21 mouse cellular contexts compared by ENCODE assay signal in the genomic region with DNA sequence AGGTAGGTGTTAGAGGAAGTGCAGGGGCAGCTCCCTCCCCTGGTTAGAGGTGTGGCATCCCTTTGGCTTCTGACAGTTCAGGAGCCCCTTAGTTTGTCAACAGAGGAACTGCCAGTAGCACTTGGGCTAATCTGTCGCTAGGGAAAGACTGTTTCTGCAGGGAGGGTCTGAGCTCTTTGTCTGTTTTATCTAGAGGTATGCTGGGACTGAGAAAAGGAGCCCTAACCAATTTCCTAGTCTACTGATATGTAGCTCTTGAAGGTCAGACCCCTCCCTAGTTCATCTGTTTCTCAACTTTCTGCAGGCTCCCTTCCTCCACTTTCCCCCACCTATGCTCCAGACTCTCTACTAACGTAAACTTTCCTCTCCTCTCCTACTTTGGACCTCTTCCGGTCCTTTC. TPM values are rescaled to one million over a fixed set of nuclear protein-coding genes. Genes with fewer than 3 reads are reported as not detected.
DNase-seq lines count a peak whose midpoint lies in the region; ATAC-seq and TF ChIP-seq lines count a peak whose summit lies in the region.
"Had no signal": no experiment of that assay in that cellular context is flagged by ENCODE, and none has a peak within 500 bp of the region (broad histone marks: within the 10 kb centered on the region; RNA-seq: fewer than 3 reads in every experiment).

No protein-coding gene starts in this region.

- H3K4me2 ChIP-seq in forebrain, embryonic 14.5 days (ENCODE audit: low read length) = peak overlapping the region; percentile 14; the same call in 1 of the 2 replicates

- WGBS in cerebellum, adult 2 months = 56% methylated on average over 3 of the region's 3 CpGs
- 10% methylated on average over 3 of the region's 3 CpGs for WGBS in forebrain, embryonic 14.5 days
- WGBS in heart, embryonic 10.5 days = 0% methylated on average over 3 of the region's 3 CpGs

- no peak for DNase-seq in cerebellum, adult 2 months
- DNase-seq in cerebellum, adult 9-10 months = no peak
- peak; percentile 65 for DNase-seq in ES-CJ7 (ENCODE audit: low read depth, low spot score)
- DNase-seq in forebrain, embryonic 14.5 days (ENCODE audit: low spot score) = no peak
- DNase-seq in neural tube, embryonic 10.5 days (ENCODE audit: extremely low spot score, low spot score) = peak; percentile 20
- no peak for DNase-seq in frontal cortex, adult 2 months (ENCODE audit: extremely low spot score in 1 of 2, low spot score in 1 of 2)
- DNase-seq in cerebellum, adult 9-11 months = no peak
- no peak for DNase-seq in heart, embryonic 10.5 days (ENCODE audit: low spot score)
- DNase-seq: adrenal gland, postnatal 14 days; cerebellum, adult 18-20 months; heart, adult 2 months; kidney, adult 9 months; layer of hippocampus, postnatal 36 days; liver; liver, postnatal 0 days; lung, postnatal 14 days; thymus, postnatal 36 days had no signal

- H3K27ac ChIP-seq in cerebellum, adult 2 months (ENCODE audit: insufficient read depth, low read length) = no peak overlapping the region
- H3K27ac ChIP-seq in forebrain, embryonic 14.5 days (ENCODE audit: low read depth, low read length) = peak overlapping the region; percentile 48; the same call in 1 of the 2 replicates
- H3K27ac ChIP-seq in heart, embryonic 10.5 days = no peak overlapping the region
- H3K27ac ChIP-seq: heart, adult 2 months had no signal

- H3K36me3 ChIP-seq in forebrain, embryonic 14.5 days (ENCODE audit: control insufficient read depth, insufficient read depth, low read length) = no peaks in the 10 kb centered on the region
- H3K36me3 ChIP-seq in heart, embryonic 10.5 days = no peaks in the 10 kb centered on the region

- no peak for TF ChIP-seq CTCF in cerebellum, adult 2 months (IDR thresholded peaks at IDR 0.05; ENCODE audit: borderline replicate concordance, insufficient read depth, low read depth, low read length)

- H3K4me3 ChIP-seq in cerebellum, adult 2 months (replicated peaks; ENCODE audit: insufficient read depth, low read depth, low read length) = peak overlapping the region; percentile 7
- H3K4me3 ChIP-seq in forebrain, embryonic 14.5 days (ENCODE audit: low read depth, low read length) = no peak overlapping the region
- no peak overlapping the region for H3K4me3 ChIP-seq in heart, embryonic 10.5 days
- H3K4me3 ChIP-seq: heart, adult 2 months; megakaryocyte, embryonic 14.5 days had no signal

- H3K27me3 ChIP-seq in cerebellum, adult 2 months (ENCODE audit: control insufficient read depth, insufficient read depth, low read length) = no peaks in the 10 kb centered on the region
- peaks cover 53% of the 10 kb centered on the region for H3K27me3 ChIP-seq in forebrain, embryonic 14.5 days (replicated peaks; ENCODE audit: control insufficient read depth, insufficient read depth, low read length)
- peaks cover 91% of the 10 kb centered on the region for H3K27me3 ChIP-seq in heart, embryonic 10.5 days (ENCODE audit: insufficient read depth, poor library complexity, severe bottlenecking)

- no peak for ATAC-seq in forebrain, embryonic 14.5 days
- ATAC-seq: CD4-positive, CD25-positive, alpha-beta regulatory T cell, adult 4 months; liver, postnatal 0 days had no signal

- H3K4me1 ChIP-seq in cerebellum, adult 2 months (ENCODE audit: control insufficient read depth, insufficient read depth, low read length) = no peaks in the 10 kb centered on the region; the same call in 1 of the 2 replicates
- peaks cover 2% of the 10 kb centered on the region; the same call in 1 of the 2 replicates for H3K4me1 ChIP-seq in forebrain, embryonic 14.5 days (ENCODE audit: control insufficient read depth, insufficient read depth, low read length)
- no peaks in the 10 kb centered on the region for H3K4me1 ChIP-seq in heart, embryonic 10.5 days

- no peaks in the 10 kb centered on the region for H3K9me3 ChIP-seq in forebrain, embryonic 14.5 days (replicated peaks; ENCODE audit: control insufficient read depth, low read length)
- no peaks in the 10 kb centered on the region for H3K9me3 ChIP-seq in heart, embryonic 10.5 days

- H3K9ac ChIP-seq in forebrain, embryonic 14.5 days (ENCODE audit: low read length) = peak overlapping the region; percentile 25; the same call in 1 of the 2 replicates
- H3K9ac ChIP-seq: liver, postnatal 0 days had no signal

- TF ChIP-seq POLR2A in cerebellum, adult 2 months (IDR thresholded peaks at IDR 0.05; ENCODE audit: borderline replicate concordance, insufficient read depth, low read length) = no peak

RNA-seq across cellular contexts. Expression of a gene that starts 44.2 kb away (rescaled TPM):
- polyA plus RNA-seq in cerebellum, adult 2 months (2012; rRNA removed) = 1,121 and 1,289 TPM in 2 replicates
- polyA plus RNA-seq in forebrain, embryonic 14.5 days (2014; fragmentation: Nextera tagmentation; extraction: Ambion mirVana) = 14.4 and 14.8 TPM in 2 replicates
- 113 and 143 TPM in 2 replicates for polyA plus RNA-seq in frontal cortex, adult 2 months (2012; rRNA removed)
- polyA plus RNA-seq in heart, embryonic 10.5 days (2016; fragmentation: Nextera tagmentation; extraction: Ambion mirVana) = not detected in 2 replicates
- polyA plus RNA-seq: CD4-positive, CD25-positive, alpha-beta regulatory T cell, adult 4 months; heart, postnatal 0 days; intestine, embryonic 14.5 days; liver, postnatal 0 days had no signal

RNA-seq across cellular contexts. Expression of a gene that starts 47.6 kb away (rescaled TPM):
- polyA plus RNA-seq in cerebellum, adult 2 months (2012; rRNA removed) = 37.4 and 45.3 TPM in 2 replicates
- polyA plus RNA-seq in forebrain, embryonic 14.5 days (2014; fragmentation: Nextera tagmentation; extraction: Ambion mirVana) = 45.1 and 56.3 TPM in 2 replicates
- polyA plus RNA-seq in frontal cortex, adult 2 months (2012; rRNA removed) = 9.9 and 10.3 TPM in 2 replicates
- polyA plus RNA-seq in heart, embryonic 10.5 days (2016; fragmentation: Nextera tagmentation; extraction: Ambion mirVana) = 0.13 TPM in 1 of 2 replicates, not detected in the other
- polyA plus RNA-seq: heart, adult 2 months; heart, postnatal 0 days; intestine, embryonic 14.5 days; liver, postnatal 0 days had no signal

Comparison
In these comparisons a context has a peak if more than half of its experiments do, and no peak if none do; other contexts are left out.
1. DNase-seq: peak in ES-CJ7 (single experiment) and neural tube, embryonic 10.5 days (single experiment); none in cerebellum, adult 2 months (0 of 2), cerebellum, adult 9-10 months (single experiment), forebrain, embryonic 14.5 days (single experiment), frontal cortex, adult 2 months (0 of 2), cerebellum, adult 9-11 months (single experiment) and heart, embryonic 10.5 days (single experiment).
2. RNA of a gene that starts 44.2 kb away (polyA plus RNA-seq): 1,121 to 1,289 TPM in cerebellum, adult 2 months, 113 to 143 TPM in frontal cortex, adult 2 months and 14.4 to 14.8 TPM in forebrain, embryonic 14.5 days; not detected in heart, embryonic 10.5 days; every median in the first group is over 10 times any median in the second.